Mouse (Mus musculus) brain, embryonic 14.5 days (tissue): ENCODE measurements around the gene Rhox2g.
"Not testable (repeated sequence)": the region's sequence is repeated elsewhere in the genome, so short reads cannot be mapped to it uniquely, and the experiment has no call there.

Experiments
- CTCF ChIP-seq: fragments of 200-500 bp; IDR thresholded peaks from 2 replicates; pipeline ENCODE4 v1.5.1; 2012; ENCODE audit warnings: inconsistent platforms, mild to moderate bottlenecking, moderate library complexity, borderline replicate concordance; ENCODE audit not compliant: insufficient read depth, insufficient read length; ENCODE audit errors: extremely low read depth
- POLR2A ChIP-seq: fragments of 200-500 bp; IDR thresholded peaks from 2 replicates; pipeline ENCODE4 v1.6.1; 2012; ENCODE audit warnings: mild to moderate bottlenecking, inconsistent platforms, borderline replicate concordance; ENCODE audit not compliant: poor library complexity, insufficient read depth, insufficient read length, severe bottlenecking; ENCODE audit errors: extremely low read depth

- not testable (repeated sequence) for TF ChIP-seq CTCF, POLR2A
Measured at GRCm38 (mm10) chrX:37643370-37643769, at the start of gene Rhox2g.
